Mouse (Mus musculus): Measurements from ENCODE around the gene F10. TPM values are rescaled to one million over a fixed set of nuclear protein-coding genes. Genes with fewer than 3 reads are reported as not detected.

Gene F10
- polyA plus RNA-seq, 1 experiment from 2014 or later = 27.6 TPM

GRCm38 (mm10) chr8:13007458-13007857, 29.6 kb upstream of the F10 start:
- H3K36me3 ChIP-seq (ENCODE audit: control insufficient read depth, insufficient read depth, low read length) = peaks cover 13% of the 10 kb centered on the region
- ATAC-seq = no peak

GRCm38 (mm10) chr8:13010313-13010712, 26.8 kb upstream of the F10 start:
- no peak overlapping the region for H3K4me3 ChIP-seq (ENCODE audit: low read length)
- H3K9ac ChIP-seq (ENCODE audit: low read depth, low read length) = no peak overlapping the region
- H3K9me3 ChIP-seq (ENCODE audit: control insufficient read depth, low read length) = no peaks in the 10 kb centered on the region
- 0 out of 2 replicates have a peak, but pooled peaks have one; percentile 28 for ATAC-seq
- H3K27ac ChIP-seq (ENCODE audit: low read length) = no peak overlapping the region
- no peaks in the 10 kb centered on the region for H3K4me1 ChIP-seq (ENCODE audit: control insufficient read depth, insufficient read depth, low read length)
- no peaks in the 10 kb centered on the region for H3K27me3 ChIP-seq (replicated peaks; ENCODE audit: control insufficient read depth, insufficient read depth, low read length)
- H3K36me3 ChIP-seq (ENCODE audit: control insufficient read depth, insufficient read depth, low read length) = peaks cover 13% of the 10 kb centered on the region
- H3K4me2 ChIP-seq (ENCODE audit: low read depth, low read length) = no peak overlapping the region
- WGBS = 53% methylated on average over 4 of the region's 4 CpGs

More at GRCm38 (mm10) chr8:13007458-13007857, 29.6 kb upstream of the F10 start:
- Histone ChIP-seq H3K9ac (ENCODE audit: low read depth, low read length) (no peak overlapping the region), H3K4me3 (ENCODE audit: low read length) (no peak overlapping the region), H3K4me1 (ENCODE audit: control insufficient read depth, insufficient read depth, low read length) (no peaks in the 10 kb centered on the region), H3K9me3 (ENCODE audit: control insufficient read depth, low read length) (no peaks in the 10 kb centered on the region), H3K4me2 (ENCODE audit: low read depth, low read length) (no peak overlapping the region), H3K27me3 (replicated peaks; ENCODE audit: control insufficient read depth, insufficient read depth, low read length) (no peaks in the 10 kb centered on the region), H3K27ac (ENCODE audit: low read length) (no peak overlapping the region)
- WGBS = 71% methylated on average over 4 of the region's 4 CpGs

- Histone ChIP-seq H3K9me3 (ENCODE audit: control insufficient read depth, low read length) (no peaks in the 10 kb centered on the region), H3K36me3 (ENCODE audit: control insufficient read depth, insufficient read depth, low read length) (no peaks in the 10 kb centered on the region), H3K4me1 (ENCODE audit: control insufficient read depth, insufficient read depth, low read length) (no peaks in the 10 kb centered on the region), H3K4me2 (ENCODE audit: low read depth, low read length) (no peak overlapping the region), H3K4me3 (ENCODE audit: low read length) (no peak overlapping the region), H3K27ac (ENCODE audit: low read length) (no peak overlapping the region), H3K27me3 (replicated peaks; ENCODE audit: control insufficient read depth, insufficient read depth, low read length) (no peaks in the 10 kb centered on the region), H3K9ac (ENCODE audit: low read depth, low read length) (no peak overlapping the region)
- no peak; the same call in 1 of the 2 replicates for ATAC-seq
- WGBS = 45% methylated on average over 4 of the region's 4 CpGs
Measured at GRCm38 (mm10) chr8:13019560-13019959, 17.5 kb upstream of the F10 start.

GRCm38 (mm10) chr8:13021830-13022229, 15.3 kb upstream of the F10 start:
- Histone ChIP-seq H3K4me3 (ENCODE audit: low read length) (no peak overlapping the region), H3K9me3 (ENCODE audit: control insufficient read depth, low read length) (no peaks in the 10 kb centered on the region), H3K4me2 (ENCODE audit: low read depth, low read length) (no peak overlapping the region), H3K27ac (ENCODE audit: low read length) (no peak overlapping the region), H3K4me1 (ENCODE audit: control insufficient read depth, insufficient read depth, low read length) (no peaks in the 10 kb centered on the region), H3K36me3 (ENCODE audit: control insufficient read depth, insufficient read depth, low read length) (no peaks in the 10 kb centered on the region), H3K9ac (ENCODE audit: low read depth, low read length) (no peak overlapping the region), H3K27me3 (replicated peaks; ENCODE audit: control insufficient read depth, insufficient read depth, low read length) (no peaks in the 10 kb centered on the region)
- WGBS = 94% methylated on average over 8 of the region's 8 CpGs
- no peak for ATAC-seq

- no peak within 1 kb of the TSS for H3K9ac ChIP-seq (ENCODE audit: low read depth, low read length)
- H3K9me3 ChIP-seq (ENCODE audit: control insufficient read depth, low read length) = no peaks in the 10 kb centered on the region
- ATAC-seq = no peak
- H3K4me1 ChIP-seq (ENCODE audit: control insufficient read depth, insufficient read depth, low read length) = no peaks in the 10 kb centered on the region
- no peak within 1 kb of the TSS for H3K4me2 ChIP-seq (ENCODE audit: low read depth, low read length)
- no peaks in the 10 kb centered on the region for H3K36me3 ChIP-seq (ENCODE audit: control insufficient read depth, insufficient read depth, low read length)
- WGBS = 57% methylated on average over 10 of the region's 10 CpGs
- H3K27ac ChIP-seq (ENCODE audit: low read length) = no peak within 1 kb of the TSS
- H3K4me3 ChIP-seq (ENCODE audit: low read length) = no peak within 1 kb of the TSS
- H3K27me3 ChIP-seq (replicated peaks; ENCODE audit: control insufficient read depth, insufficient read depth, low read length) = no peaks in the 10 kb centered on the region
Measured at GRCm38 (mm10) chr8:13025487-13026224, 11.5 kb upstream of the F10 start, which contains the start of gene F7. Gene F7 (plus strand): TSS chr8:13026034.

- Histone ChIP-seq H3K4me3 (ENCODE audit: low read length) (no peak overlapping the region), H3K4me1 (ENCODE audit: control insufficient read depth, insufficient read depth, low read length) (no peaks in the 10 kb centered on the region), H3K9me3 (ENCODE audit: control insufficient read depth, low read length) (no peaks in the 10 kb centered on the region), H3K36me3 (ENCODE audit: control insufficient read depth, insufficient read depth, low read length) (no peaks in the 10 kb centered on the region), H3K4me2 (ENCODE audit: low read depth, low read length) (no peak overlapping the region), H3K27ac (ENCODE audit: low read length) (no peak overlapping the region), H3K27me3 (replicated peaks; ENCODE audit: control insufficient read depth, insufficient read depth, low read length) (no peaks in the 10 kb centered on the region), H3K9ac (ENCODE audit: low read depth, low read length) (no peak overlapping the region)
- no peak for ATAC-seq
- 80% methylated on average over 5 of the region's 5 CpGs for WGBS
Measured at GRCm38 (mm10) chr8:13027615-13028014, 9.5 kb upstream of the F10 start.

- no peak overlapping the region for H3K4me2 ChIP-seq (ENCODE audit: low read depth, low read length)
- no peak overlapping the region for H3K9ac ChIP-seq (ENCODE audit: low read depth, low read length)
- no peaks in the 10 kb centered on the region for H3K27me3 ChIP-seq (replicated peaks; ENCODE audit: control insufficient read depth, insufficient read depth, low read length)
- no peaks in the 10 kb centered on the region for H3K9me3 ChIP-seq (ENCODE audit: control insufficient read depth, low read length)
- no peak for ATAC-seq
- WGBS = 60% methylated on average over 5 of the region's 5 CpGs
- H3K36me3 ChIP-seq (ENCODE audit: control insufficient read depth, insufficient read depth, low read length) = no peaks in the 10 kb centered on the region
- no peaks in the 10 kb centered on the region for H3K4me1 ChIP-seq (ENCODE audit: control insufficient read depth, insufficient read depth, low read length)
- no peak overlapping the region for H3K4me3 ChIP-seq (ENCODE audit: low read length)
- no peak overlapping the region for H3K27ac ChIP-seq (ENCODE audit: low read length)
Measured at GRCm38 (mm10) chr8:13028482-13028881, 8.6 kb upstream of the F10 start.

GRCm38 (mm10) chr8:13036346-13036812, 729 bp upstream of the F10 start:
- 85% methylated on average over 10 of the region's 10 CpGs for WGBS
- no peak overlapping the region for H3K27ac ChIP-seq (ENCODE audit: low read length)
- H3K36me3 ChIP-seq (ENCODE audit: control insufficient read depth, insufficient read depth, low read length) = no peaks in the 10 kb centered on the region
- no peak overlapping the region for H3K9ac ChIP-seq (ENCODE audit: low read depth, low read length)
- no peaks in the 10 kb centered on the region for H3K9me3 ChIP-seq (ENCODE audit: control insufficient read depth, low read length)
- no peak overlapping the region for H3K4me2 ChIP-seq (ENCODE audit: low read depth, low read length)
- H3K4me3 ChIP-seq (ENCODE audit: low read length) = no peak overlapping the region
- no peaks in the 10 kb centered on the region for H3K27me3 ChIP-seq (replicated peaks; ENCODE audit: control insufficient read depth, insufficient read depth, low read length)
- no peak for ATAC-seq
- 0 out of 2 replicates have a peak, but pooled peaks cover 3% of the 10 kb centered on the region for H3K4me1 ChIP-seq (ENCODE audit: control insufficient read depth, insufficient read depth, low read length)

GRCm38 (mm10) chr8:13037569-13037968, 461 bp downstream of the F10 start:
- ATAC-seq = peak; percentile 84
- WGBS = 55% methylated on average over 5 of the region's 5 CpGs
- H3K27me3 ChIP-seq (replicated peaks; ENCODE audit: control insufficient read depth, insufficient read depth, low read length) = no peaks in the 10 kb centered on the region
- no peaks in the 10 kb centered on the region for H3K9me3 ChIP-seq (ENCODE audit: control insufficient read depth, low read length)
- H3K27ac ChIP-seq (ENCODE audit: low read length) = no peak overlapping the region
- no peak overlapping the region for H3K4me3 ChIP-seq (ENCODE audit: low read length)
- peak overlapping the region; percentile 20; the same call in 1 of the 2 replicates for H3K9ac ChIP-seq (ENCODE audit: low read depth, low read length)
- no peak overlapping the region for H3K4me2 ChIP-seq (ENCODE audit: low read depth, low read length)
- no peaks in the 10 kb centered on the region for H3K36me3 ChIP-seq (ENCODE audit: control insufficient read depth, insufficient read depth, low read length)
- H3K4me1 ChIP-seq (ENCODE audit: control insufficient read depth, insufficient read depth, low read length) = 0 out of 2 replicates have a peak, but pooled peaks cover 3% of the 10 kb centered on the region

Data from intestine, embryonic 16.5 days (tissue).